Mouse (Mus musculus) kidney, adult 2 months (tissue): Measurements from ENCODE around the gene Mctp2.

Source experiments
- CTCF ChIP-seq: fragments of 200-500 bp; conservative IDR thresholded peaks from 2 replicates; pipeline ENCODE4 v1.5.1; 2011; ENCODE audit warnings: low read depth, mild to moderate bottlenecking, control low read depth, low read length, moderate library complexity, mixed read lengths; ENCODE audit not compliant: insufficient read depth, insufficient read length
- POLR2A ChIP-seq: fragments of 200-500 bp; IDR thresholded peaks from one replicate; pipeline ENCODE4 v1.6.1; 2011; ENCODE audit warnings: low read depth, low read length, control low read depth

DNA sequence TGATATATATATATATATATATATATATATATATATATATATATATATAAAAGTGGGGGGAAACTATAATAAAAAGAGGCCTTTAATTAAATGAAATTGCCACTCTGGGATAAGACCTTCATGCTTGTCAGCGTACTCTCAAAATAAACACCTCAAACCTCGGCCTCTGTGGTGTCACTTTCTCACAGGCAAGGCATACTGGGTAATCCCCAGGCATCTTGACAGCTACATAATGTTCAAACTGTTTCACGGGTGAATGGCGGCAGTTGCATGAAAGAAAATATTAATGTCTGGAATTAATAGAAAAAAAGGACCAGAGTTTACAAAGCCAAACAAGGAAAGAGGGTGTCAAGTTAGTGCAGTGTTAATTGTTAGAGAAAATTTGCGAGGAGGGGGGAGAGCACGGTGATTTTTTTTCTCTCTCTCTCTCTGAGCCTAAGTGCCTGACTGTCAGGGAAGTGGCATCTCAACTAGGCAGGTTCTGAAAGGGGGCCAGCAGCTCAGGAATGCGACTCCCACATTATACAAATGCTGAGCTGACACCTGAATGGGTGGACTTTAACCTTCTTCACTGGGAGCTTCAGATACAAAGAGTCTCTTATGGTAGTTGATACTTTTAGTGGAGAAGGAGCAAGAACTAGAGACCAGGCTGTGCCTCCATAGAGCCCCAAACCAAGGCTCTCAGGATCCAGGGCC lies 75.1 kb downstream of the Mctp2 start:
- TF ChIP-seq POLR2A (no peak), CTCF (no peak)
